Mouse (Mus musculus): Measurements from ENCODE around the gene Atp2b1. TPM values are rescaled to one million over a fixed set of nuclear protein-coding genes. Genes with fewer than 3 reads are reported as not detected.

Atp2b1 gene
- total and polyA plus RNA-seq, 3 experiments, result 25.0 to 41.7 (median 31.7) TPM

GRCm38 (mm10) chr10:98929444-98929843 is 15.2 kb downstream of the Atp2b1 start:
- no peaks in the 10 kb centered on the region for H3K27me3 ChIP-seq (replicated peaks)
- peaks cover 0 to 35% of the 10 kb centered on the region in 2 experiments; a peak in 3 of 4 replicates for H3K4me1 ChIP-seq (ENCODE audit: control insufficient read depth in 1 of 2, insufficient read depth in 2 of 2)
- dilution Hi-C loops (cut with MboI; ENCODE audit: extremely low pct_ligation_motif_present, extremely low pct_unique_long_range_greater_than_20kb, low sequenced_read_pairs) (no loop called here), in situ Hi-C loops (cut with MboI; ENCODE audit: low pct_ligation_motif_present, low pct_unique_long_range_greater_than_20kb, low sequenced_read_pairs) (no loop called here)
- H3K36me3 ChIP-seq (replicated peaks in 1 of 2; ENCODE audit: control insufficient read depth in 1 of 2, insufficient read depth in 1 of 2, low read length in 1 of 2), result peaks cover 5 to 48% of the 10 kb centered on the region in 2 experiments
- peaks cover 7% of the 10 kb centered on the region for H3K9me3 ChIP-seq (replicated peaks; ENCODE audit: low read length)
- H3K27ac ChIP-seq (ENCODE audit: insufficient read depth, low read depth), result no peak overlapping the region
- peaks cover 68% of the 10 kb centered on the region for H3K79me2 ChIP-seq (replicated peaks; ENCODE audit: control insufficient read depth, extremely low read depth, insufficient read depth, poor library complexity, severe bottlenecking)
- H3K4me3 ChIP-seq (replicated peaks in 1 of 3; ENCODE audit: low read depth in 2 of 3, low read length in 2 of 3, poor library complexity in 1 of 3), result no peak overlapping the region
- H3K9ac ChIP-seq (ENCODE audit: insufficient read depth, low read depth), result no peak overlapping the region
- H3K4me2 ChIP-seq (ENCODE audit: insufficient read depth, low read depth, poor library complexity, severe bottlenecking), result no peak overlapping the region
- no peak for DNase-seq (ENCODE audit: extremely low read depth)
- TF ChIP-seq MXI1 (IDR thresholded peaks at IDR 0.05; ENCODE audit: low read depth, low read length) (no peak), USF1 (IDR thresholded peaks at IDR 0.05; ENCODE audit: low read depth, low read length) (no peak), CHD2 (IDR thresholded peaks at IDR 0.05; ENCODE audit: low read length) (no peak), TCF12 (IDR thresholded peaks at IDR 0.05; ENCODE audit: low read depth, low read length) (no peak), JUND (conservative IDR thresholded peaks at IDR 0.05; ENCODE audit: low read depth, low read length) (no peak), SMC3 (IDR thresholded peaks at IDR 0.05; ENCODE audit: low read depth, low read length) (no peak), HCFC1 (IDR thresholded peaks at IDR 0.05; ENCODE audit: low read depth, low read length) (no peak), BHLHE40 (IDR thresholded peaks at IDR 0.05; ENCODE audit: low read depth, low read length) (no peak), ELF1 (IDR thresholded peaks at IDR 0.05; ENCODE audit: low read depth, low read length) (no peak), NELFE (IDR thresholded peaks at IDR 0.05; ENCODE audit: low read depth, low read length) (no peak), RAD21 (IDR thresholded peaks at IDR 0.05; ENCODE audit: low read depth, low read length) (no peak), EP300 (IDR thresholded peaks at IDR 0.05; ENCODE audit: low read length) (no peak), POLR2AphosphoS2 (IDR thresholded peaks at IDR 0.05; ENCODE audit: low read depth, low read length) (no peak), ZC3H11A (IDR thresholded peaks at IDR 0.05; ENCODE audit: low read depth, low read length) (no peak), JUN (IDR thresholded peaks at IDR 0.05; ENCODE audit: insufficient read depth, low read depth, low read length) (no peak), UBTF (IDR thresholded peaks at IDR 0.05; ENCODE audit: low read depth, low read length) (no peak), IRF4 (IDR thresholded peaks at IDR 0.05; ENCODE audit: low read depth, low read length) (no peak)

- Histone ChIP-seq H3K36me3 (replicated peaks in 1 of 2; ENCODE audit: control insufficient read depth in 1 of 2, insufficient read depth in 1 of 2, low read length in 1 of 2) (peaks cover 5 to 48% of the 10 kb centered on the region in 2 experiments), H3K4me2 (ENCODE audit: insufficient read depth, low read depth, poor library complexity, severe bottlenecking) (no peak overlapping the region), H3K27me3 (replicated peaks) (no peaks in the 10 kb centered on the region), H3K4me3 (replicated peaks in 1 of 3; ENCODE audit: low read depth in 2 of 3, low read length in 2 of 3, poor library complexity in 1 of 3) (no peak overlapping the region), H3K9ac (ENCODE audit: insufficient read depth, low read depth) (no peak overlapping the region), H3K9me3 (replicated peaks; ENCODE audit: low read length) (peaks cover 7% of the 10 kb centered on the region), H3K27ac (ENCODE audit: insufficient read depth, low read depth) (no peak overlapping the region), H3K79me2 (replicated peaks; ENCODE audit: control insufficient read depth, extremely low read depth, insufficient read depth, poor library complexity, severe bottlenecking) (peaks cover 67% of the 10 kb centered on the region), H3K4me1 (ENCODE audit: control insufficient read depth in 1 of 2, insufficient read depth in 2 of 2) (peaks cover 0 to 35% of the 10 kb centered on the region in 2 experiments; a peak in 3 of 4 replicates)
- TF ChIP-seq MEF2A (IDR thresholded peaks at IDR 0.05; ENCODE audit: borderline replicate concordance, low read depth, low read length) (no peak), ETS1 (conservative IDR thresholded peaks at IDR 0.05; ENCODE audit: low read depth, low read length) (no peak), E2F4 (IDR thresholded peaks at IDR 0.05; ENCODE audit: insufficient replicate concordance, low read depth, low read length) (no peak), SMC3 (IDR thresholded peaks at IDR 0.05; ENCODE audit: low read depth, low read length) (no peak), NELFE (IDR thresholded peaks at IDR 0.05; ENCODE audit: low read depth, low read length) (no peak), ZKSCAN1 (IDR thresholded peaks at IDR 0.05; ENCODE audit: borderline replicate concordance, low read depth, low read length) (no peak), PAX5 (IDR thresholded peaks at IDR 0.05; ENCODE audit: low read length) (no peak), POLR2AphosphoS2 (IDR thresholded peaks at IDR 0.05; ENCODE audit: low read depth, low read length) (no peak), MYC (IDR thresholded peaks at IDR 0.05; ENCODE audit: low read depth, low read length) (no peak), CTCF (conservative IDR thresholded peaks at IDR 0.05 in 1 of 2, IDR thresholded peaks at IDR 0.05 in 1 of 2; ENCODE audit: low read depth in 2 of 2, low read length in 2 of 2) (no peak), RAD21 (IDR thresholded peaks at IDR 0.05; ENCODE audit: low read depth, low read length) (no peak), JUN (IDR thresholded peaks at IDR 0.05; ENCODE audit: insufficient read depth, low read depth, low read length) (no peak), USF1 (IDR thresholded peaks at IDR 0.05; ENCODE audit: low read depth, low read length) (no peak), IRF4 (IDR thresholded peaks at IDR 0.05; ENCODE audit: low read depth, low read length) (no peak), MAX (IDR thresholded peaks at IDR 0.05; ENCODE audit: low read length) (no peak), RCOR1 (conservative IDR thresholded peaks at IDR 0.05; ENCODE audit: low read depth, low read length) (no peak), ZMIZ1 (IDR thresholded peaks at IDR 0.05; ENCODE audit: low read depth, low read length) (no peak), NRF1 (IDR thresholded peaks at IDR 0.05; ENCODE audit: low read depth, low read length) (no peak), BHLHE40 (IDR thresholded peaks at IDR 0.05; ENCODE audit: low read depth, low read length) (no peak), MAFK (IDR thresholded peaks at IDR 0.05; ENCODE audit: insufficient replicate concordance, low read length) (no peak)
- DNase-seq (ENCODE audit: extremely low read depth), result no peak
- dilution Hi-C loops (cut with MboI; ENCODE audit: extremely low pct_ligation_motif_present, extremely low pct_unique_long_range_greater_than_20kb, low sequenced_read_pairs) (no loop called here), in situ Hi-C loops (cut with MboI; ENCODE audit: low pct_ligation_motif_present, low pct_unique_long_range_greater_than_20kb, low sequenced_read_pairs) (no loop called here)
Measured at GRCm38 (mm10) chr10:98930143-98930542, 15.9 kb downstream of the Atp2b1 start.

All from CH12.LX (cell line).